Mouse (Mus musculus) bone marrow macrophage, adult 2 months (primary cell): ENCODE results near the gene Chchd3.

Source experiments
- CTCF ChIP-seq: IDR thresholded peaks from 2 replicates; pipeline ENCODE4 v1.5.1; 2012; ENCODE audit warnings: low read depth, mild to moderate bottlenecking, low read length, moderate library complexity
- POLR2A ChIP-seq: IDR thresholded peaks from 2 replicates; pipeline ENCODE4 v1.6.1; 2012; ENCODE audit warnings: mild to moderate bottlenecking, low read depth, low read length, borderline replicate concordance

GRCm38 (mm10) chr6:32988561-32988960 lies 71.5 kb downstream of the Chchd3 start:
- TF ChIP-seq CTCF (no peak), POLR2A (no peak)
